Mouse (Mus musculus): ENCODE results near the gene Tmem245. TPM values are rescaled to one million over a fixed set of nuclear protein-coding genes. Genes with fewer than 3 reads are reported as not detected.

Gene Tmem245
- polyA plus RNA-seq, 1 experiment = 17.0 TPM

GRCm38 (mm10) chr4:56865003-56865511 is 82.2 kb downstream of the Tmem245 start, which contains the start of gene Ctnnal1:
Gene Ctnnal1, minus strand, starts transcription at chr4:56865188.
- peak; percentile 90 for DNase-seq (ENCODE audit: low spot score)

- DNase-seq (ENCODE audit: low spot score) = peak; percentile 59
These were observed 82.7 kb downstream of the Tmem245 start for GRCm38 (mm10) chr4:56864417-56865001.

GRCm38 (mm10) chr4:56864016-56864415 is 83.2 kb downstream of the Tmem245 start:
- DNase-seq (ENCODE audit: low spot score) = no peak

GRCm38 (mm10) chr4:56861551-56861950 is 85.7 kb downstream of the Tmem245 start:
- no peak for DNase-seq (ENCODE audit: low spot score)

- no peak for DNase-seq (ENCODE audit: low spot score)
These were observed 88.5 kb downstream of the Tmem245 start for GRCm38 (mm10) chr4:56858733-56859132.

- DNase-seq (ENCODE audit: low spot score) = no peak
These were observed 90.8 kb downstream of the Tmem245 start for GRCm38 (mm10) chr4:56856371-56856949.

GRCm38 (mm10) chr4:56855935-56856334 is 91.3 kb downstream of the Tmem245 start:
- no peak for DNase-seq (ENCODE audit: low spot score)

GRCm38 (mm10) chr4:56850724-56851123 is 96.5 kb downstream of the Tmem245 start:
- DNase-seq (ENCODE audit: low spot score) = no peak

- DNase-seq (ENCODE audit: low spot score) = no peak
These were observed 99.2 kb downstream of the Tmem245 start for GRCm38 (mm10) chr4:56848044-56848443.

GRCm38 (mm10) chr4:56847400-56847799 is 99.8 kb downstream of the Tmem245 start:
- no peak for DNase-seq (ENCODE audit: low spot score)

- DNase-seq (ENCODE audit: low spot score) = no peak
These were observed 101.2 kb downstream of the Tmem245 start for GRCm38 (mm10) chr4:56845896-56846533.

GRCm38 (mm10) chr4:56844911-56845310 is 102.3 kb downstream of the Tmem245 start:
- no peak for DNase-seq (ENCODE audit: low spot score)

GRCm38 (mm10) chr4:56843963-56844362 is 103.3 kb downstream of the Tmem245 start:
- no peak for DNase-seq (ENCODE audit: low spot score)

GRCm38 (mm10) chr4:56842501-56842900 is 104.7 kb downstream of the Tmem245 start:
- DNase-seq (ENCODE audit: low spot score) = no peak

GRCm38 (mm10) chr4:56840297-56840696 is 106.9 kb downstream of the Tmem245 start:
- DNase-seq (ENCODE audit: low spot score) = no peak

GRCm38 (mm10) chr4:56837661-56838060 is 109.6 kb downstream of the Tmem245 start:
- no peak for DNase-seq (ENCODE audit: low spot score)

- DNase-seq (ENCODE audit: low spot score) = no peak
These were observed 115.2 kb downstream of the Tmem245 start for GRCm38 (mm10) chr4:56831998-56832397.

GRCm38 (mm10) chr4:56831013-56831609 is 116.1 kb downstream of the Tmem245 start:
- DNase-seq (ENCODE audit: low spot score) = no peak

GRCm38 (mm10) chr4:56829511-56829921 is 117.7 kb downstream of the Tmem245 start:
- no peak for DNase-seq (ENCODE audit: low spot score)

- no peak for DNase-seq (ENCODE audit: low spot score)
These were observed 118.3 kb downstream of the Tmem245 start for GRCm38 (mm10) chr4:56828932-56829331.

GRCm38 (mm10) chr4:56824231-56824630 is 123.0 kb downstream of the Tmem245 start:
- no peak for DNase-seq (ENCODE audit: low spot score)

GRCm38 (mm10) chr4:56820017-56820550 is 127.2 kb downstream of the Tmem245 start:
- DNase-seq (ENCODE audit: low spot score) = no peak
